ENCODE assay signal across 9 mouse cellular contexts in the genomic region with DNA sequence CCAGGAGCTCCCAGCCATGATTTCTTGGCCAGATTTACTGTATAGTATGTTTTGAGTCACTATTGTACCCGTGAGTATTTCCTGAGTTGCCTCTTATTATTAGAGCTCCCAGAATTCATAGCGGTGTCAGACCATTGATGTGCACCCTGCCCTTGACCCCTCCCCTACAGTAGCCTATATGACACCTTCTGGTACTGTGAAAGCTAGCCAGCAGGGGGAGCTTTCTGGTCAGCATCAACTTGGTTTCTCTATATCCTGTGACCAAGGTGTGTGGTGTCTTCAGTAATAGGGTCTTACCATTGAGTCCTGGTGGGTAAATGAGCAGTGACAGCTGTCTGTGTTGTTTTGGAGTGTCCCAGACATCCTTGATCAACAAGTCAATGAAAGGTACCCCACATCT. TPM values are rescaled to one million over a fixed set of nuclear protein-coding genes. Genes with fewer than 3 reads are reported as not detected.
DNase-seq lines count a peak whose midpoint lies in the region; ATAC-seq and TF ChIP-seq lines count a peak whose summit lies in the region.
"Had no signal": no experiment of that assay in that cellular context is flagged by ENCODE, and none has a peak within 500 bp of the region (broad histone marks: within the 10 kb centered on the region; RNA-seq: fewer than 3 reads in every experiment).

No protein-coding gene starts in this region.

- no peak overlapping the region for H3K27ac ChIP-seq in intestine, embryonic 14.5 days (ENCODE audit: low read depth)
- H3K27ac ChIP-seq in intestine, embryonic 16.5 days (ENCODE audit: low read length), result no peak overlapping the region
- H3K27ac ChIP-seq in cortical plate, adult 2 months (ENCODE audit: insufficient read depth, low read length), result no peak overlapping the region

- no peaks in the 10 kb centered on the region for H3K9me3 ChIP-seq in intestine, embryonic 14.5 days (ENCODE audit: control insufficient read depth, low read length)
- no peaks in the 10 kb centered on the region for H3K9me3 ChIP-seq in intestine, embryonic 16.5 days (ENCODE audit: control insufficient read depth, low read length)

- 0 out of 2 replicates have a peak, but pooled peaks cover 5% of the 10 kb centered on the region for H3K4me1 ChIP-seq in intestine, embryonic 14.5 days (replicated peaks; ENCODE audit: control insufficient read depth, insufficient read depth, low read length)
- no peaks in the 10 kb centered on the region for H3K4me1 ChIP-seq in intestine, embryonic 16.5 days (ENCODE audit: control insufficient read depth, insufficient read depth, low read length)
- no peaks in the 10 kb centered on the region for H3K4me1 ChIP-seq in cortical plate, adult 2 months (ENCODE audit: control insufficient read depth, insufficient read depth, low read length)

- DNase-seq in intestine, embryonic 14.5 days (ENCODE audit: low spot score), result peak; percentile 68
- DNase-seq in A20 (ENCODE audit: low read depth, low spot score) (peak; percentile 73), R1 (ENCODE audit: low read depth, low spot score) (peak; percentile 84)
- DNase-seq in induced T-regulatory cell, adult 2 months (ENCODE audit: low read depth), result peak; percentile 61
- peak; percentile 75 for DNase-seq in lung, postnatal 36 days

- TF ChIP-seq CTCF in cortical plate, adult 2 months (IDR thresholded peaks at IDR 0.05; ENCODE audit: extremely low read depth, insufficient read depth, low read length), result peak; percentile 63

- 17% methylated on average over 2 of the region's 2 CpGs for WGBS in intestine, embryonic 14.5 days
- 8% methylated on average over 2 of the region's 2 CpGs for WGBS in intestine, embryonic 16.5 days

- H3K27me3 ChIP-seq in intestine, embryonic 14.5 days (replicated peaks; ENCODE audit: control insufficient read depth, insufficient read depth, low read length), result no peaks in the 10 kb centered on the region
- H3K27me3 ChIP-seq in intestine, embryonic 16.5 days (replicated peaks; ENCODE audit: control insufficient read depth, insufficient read depth, low read length), result no peaks in the 10 kb centered on the region

- ATAC-seq in intestine, embryonic 14.5 days (replicated peaks; ENCODE audit: low FRiP score, low TSS enrichment, low read depth), result peak; percentile 58; the same call in 1 of the 2 replicates
- no peak for ATAC-seq in intestine, embryonic 16.5 days
- ATAC-seq in erythroblast, adult 5-6 weeks (replicated peaks; ENCODE audit: low FRiP score, poor library complexity, severe bottlenecking), result no peak

- no peak overlapping the region for H3K4me2 ChIP-seq in intestine, embryonic 14.5 days (ENCODE audit: low read length)
- H3K4me2 ChIP-seq in intestine, embryonic 16.5 days (ENCODE audit: low read depth, low read length), result no peak overlapping the region

- H3K36me3 ChIP-seq in intestine, embryonic 14.5 days (ENCODE audit: control insufficient read depth, insufficient read depth, low read length), result no peaks in the 10 kb centered on the region
- H3K36me3 ChIP-seq in intestine, embryonic 16.5 days (ENCODE audit: control insufficient read depth, insufficient read depth, low read length), result no peaks in the 10 kb centered on the region

- no peak for TF ChIP-seq POLR2A in cortical plate, adult 2 months (IDR thresholded peaks at IDR 0.05; ENCODE audit: extremely low read depth, insufficient read depth, low read length)

- no peak overlapping the region for H3K9ac ChIP-seq in intestine, embryonic 14.5 days (ENCODE audit: low read length)
- no peak overlapping the region for H3K9ac ChIP-seq in intestine, embryonic 16.5 days (ENCODE audit: low read depth, low read length)

- no peak overlapping the region for H3K4me3 ChIP-seq in intestine, embryonic 14.5 days (ENCODE audit: low read depth, low read length)
- H3K4me3 ChIP-seq in intestine, embryonic 16.5 days (ENCODE audit: low read length), result no peak overlapping the region
- H3K4me3 ChIP-seq in cortical plate, adult 2 months (ENCODE audit: insufficient read depth, low read length), result no peak overlapping the region

RNA-seq across cellular contexts. Expression of gene Smim23, which starts 18.4 kb away (rescaled TPM):
- polyA plus RNA-seq in intestine, embryonic 14.5 days (2014; fragmentation: Nextera tagmentation; extraction: Ambion mirVana), result not detected in 2 replicates
- polyA plus RNA-seq in intestine, embryonic 16.5 days (2015; fragmentation: Nextera tagmentation; extraction: Ambion mirVana), result not detected in 2 replicates
- not detected in 2 replicates for polyA plus RNA-seq in cortical plate, adult 2 months (2012; rRNA removed)
- not detected in 2 replicates for total RNA-seq in erythroblast, adult 5-6 weeks (2015; ENCODE audit: low replicate concordance)
- not detected in 2 replicates for total RNA-seq in erythroblast, adult 5-6 weeks (2017; ENCODE audit: low replicate concordance)
- total RNA-seq: layer of hippocampus, postnatal 25 days had no signal
